Mouse (Mus musculus): ENCODE measurements around the gene Polr2a.
A peak's percentile ranks its signal among the peaks of the same experiment; 100 is the strongest.

The Polr2a gene

DNA sequence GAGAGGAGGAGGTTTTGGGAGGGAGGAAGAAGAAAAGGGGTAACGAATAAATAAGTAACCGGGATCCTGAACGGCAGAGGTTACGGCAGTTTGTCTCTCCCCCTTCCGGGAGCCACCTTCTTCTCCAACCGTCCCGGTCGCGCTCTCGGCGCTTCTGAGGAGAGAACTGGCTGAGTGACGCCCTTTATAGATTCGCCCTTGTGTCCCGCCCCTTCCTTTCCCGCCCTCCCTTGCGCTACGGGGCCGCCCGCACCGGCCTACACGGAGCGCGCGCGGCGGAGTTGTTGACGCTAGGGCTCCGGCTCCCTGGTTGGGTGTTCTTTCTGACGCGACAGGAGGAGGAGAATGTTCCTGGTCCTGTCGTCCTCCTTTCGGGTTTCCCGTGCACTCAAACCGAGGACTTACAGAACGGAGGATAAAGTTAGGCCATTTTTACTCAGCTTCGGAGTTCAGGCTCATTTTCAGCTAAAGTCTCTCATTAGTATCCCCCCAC, at the start of gene Polr2a:
TSS of gene Polr2a (minus strand) at position 160 of the 493 bp plus-strand sequence.
- DNase-seq: peak; percentile 96 to 97

DNA sequence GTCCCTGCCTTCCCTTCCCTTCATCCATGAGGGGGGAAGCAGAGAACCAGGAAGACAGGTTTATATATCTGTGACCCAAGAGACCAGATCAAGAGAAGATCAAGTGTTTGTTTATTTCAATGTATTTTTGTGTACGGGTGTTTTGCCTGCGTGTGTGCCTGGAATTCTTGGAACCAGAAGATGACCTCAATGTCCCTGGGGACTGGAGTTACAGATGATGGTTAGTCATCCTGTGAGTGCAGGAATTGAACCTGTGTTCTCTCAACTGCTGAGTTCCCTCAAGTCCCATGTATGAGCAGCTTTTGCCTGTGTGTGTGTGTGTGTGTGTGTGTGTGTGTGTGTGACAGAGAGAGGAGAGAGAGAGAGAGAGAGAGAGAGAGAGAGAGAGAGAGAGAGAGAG, 49.2 kb upstream of the Polr2a start:
- no peak for DNase-seq

DNA sequence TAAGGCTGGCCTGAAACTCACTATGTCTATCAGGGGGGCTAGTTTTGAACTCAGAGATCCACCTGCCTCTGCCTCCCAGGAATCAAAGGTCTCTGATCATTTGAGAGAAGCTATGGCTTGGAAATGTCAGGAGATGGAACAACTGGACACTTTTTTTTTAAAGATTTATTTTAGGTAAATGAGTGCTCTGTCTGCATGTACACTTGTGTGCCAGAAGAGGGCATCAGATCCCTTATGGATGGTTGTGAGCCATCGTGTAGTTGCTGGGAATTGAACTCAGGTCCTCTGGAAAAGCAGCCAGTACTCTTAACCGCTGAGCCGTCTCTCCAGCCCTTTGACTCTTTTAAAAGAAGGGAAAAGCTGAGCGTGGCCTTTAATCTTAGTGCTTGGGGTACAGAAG, 47.9 kb upstream of the Polr2a start:
- no peak for DNase-seq

DNA sequence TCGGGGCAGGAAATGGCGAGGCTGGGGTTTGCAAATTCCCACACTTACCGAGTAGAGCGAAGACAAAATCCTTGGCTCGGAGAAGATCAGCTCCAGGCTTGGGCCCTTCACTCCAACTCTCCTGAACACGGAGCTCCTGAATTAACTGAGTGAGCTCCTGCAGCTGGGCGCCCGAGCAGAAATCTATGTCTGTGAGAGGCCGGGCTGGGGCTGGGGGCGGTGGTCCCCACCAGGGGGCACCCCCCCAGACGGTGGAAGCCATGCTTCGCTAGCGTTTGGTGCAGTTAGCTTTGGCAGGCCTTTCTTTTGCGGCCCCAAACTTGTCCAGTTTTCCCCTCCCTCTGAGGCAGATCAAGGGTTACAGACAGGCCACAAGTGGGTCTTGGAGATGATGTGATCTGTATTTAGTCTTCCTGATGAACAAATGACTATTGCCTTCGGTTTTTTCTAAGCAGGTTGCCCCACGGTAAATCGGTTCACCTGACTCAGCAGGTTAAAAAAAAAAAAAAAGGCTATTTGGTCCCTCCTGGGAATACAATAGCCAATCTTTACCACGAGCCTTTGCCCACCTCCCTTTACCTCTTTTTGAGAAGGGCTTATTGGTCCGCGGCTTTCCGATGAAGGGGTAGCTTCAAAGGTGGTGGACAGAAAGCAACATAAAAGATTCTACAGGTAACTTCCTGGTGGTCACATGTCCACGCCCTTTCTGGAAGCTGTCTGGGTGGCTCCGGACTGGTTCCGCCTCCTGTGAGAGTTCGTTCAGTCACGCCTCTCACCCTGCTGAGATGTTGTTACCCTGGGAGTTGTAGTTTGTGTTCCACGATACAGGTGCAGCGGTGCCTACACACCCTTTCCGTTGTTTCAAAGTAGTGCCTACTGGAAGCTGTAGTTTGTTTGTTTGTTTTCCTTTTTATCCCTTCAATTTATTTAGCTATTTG, 46.8 kb upstream of the Polr2a start, which contains the start of gene Tmem102:
TSS of gene Tmem102 (minus strand) at position 653 of the 938 bp plus-strand sequence.
- DNase-seq: peak; percentile 85 to 90

DNA sequence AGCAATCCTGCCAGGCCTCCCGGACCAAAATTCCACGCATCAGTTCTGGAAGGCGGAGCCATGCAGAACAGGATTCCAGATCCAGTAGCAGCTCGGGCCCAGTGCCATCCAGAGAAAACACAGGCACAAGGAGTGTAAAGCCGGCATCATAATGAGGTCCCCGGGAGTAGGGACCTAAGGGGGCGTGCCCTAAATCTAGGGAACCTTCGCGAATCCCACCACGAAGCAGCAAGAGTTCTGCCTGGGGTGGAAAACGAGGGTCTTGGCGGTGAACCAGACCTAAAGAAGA, 46.2 kb upstream of the Polr2a start:
- peak; percentile 46 to 55 for DNase-seq

DNA sequence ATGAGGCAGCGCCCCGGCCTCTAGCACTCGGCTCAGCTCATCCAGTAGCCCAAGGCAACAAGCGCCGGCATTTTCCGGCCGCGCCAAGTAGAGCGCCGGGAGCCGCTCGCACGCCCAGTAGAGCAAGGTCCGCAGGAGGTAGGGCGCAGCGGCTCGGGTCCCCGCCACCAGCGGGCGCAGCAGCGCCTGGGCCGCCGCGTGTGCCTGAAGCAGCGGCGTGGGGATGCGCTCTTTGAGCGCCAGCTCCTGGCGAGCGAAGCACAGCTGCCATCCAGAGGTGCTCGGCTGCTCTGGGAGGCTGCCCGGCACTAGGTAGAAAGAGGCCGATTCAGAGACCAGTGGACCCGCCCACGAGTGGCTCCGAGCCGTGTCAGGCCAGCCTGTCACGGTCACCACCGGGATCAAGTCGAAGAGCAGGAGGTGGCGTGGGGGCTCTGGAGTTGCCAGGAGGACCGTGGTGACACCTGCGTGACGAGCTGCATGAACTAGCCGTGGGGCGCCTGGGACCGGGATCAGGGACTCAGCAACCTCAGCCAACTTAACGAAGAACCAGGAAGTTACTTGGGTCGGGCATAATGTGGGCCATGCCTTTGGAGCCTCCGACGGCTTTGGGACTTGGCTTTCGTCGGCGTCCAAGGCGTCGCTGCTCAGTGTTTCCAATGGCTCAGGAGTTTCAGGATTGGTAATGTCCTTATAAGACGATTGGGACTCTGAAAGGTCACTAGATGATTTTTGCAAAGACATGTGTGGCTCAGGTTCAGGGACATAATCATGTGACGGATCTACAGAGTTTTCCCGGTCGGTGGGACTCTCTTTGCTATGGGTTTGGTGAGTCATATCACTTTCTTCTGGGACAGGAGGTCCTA, 45.6 kb upstream of the Polr2a start:
- DNase-seq: peak; percentile 79 to 83

DNA sequence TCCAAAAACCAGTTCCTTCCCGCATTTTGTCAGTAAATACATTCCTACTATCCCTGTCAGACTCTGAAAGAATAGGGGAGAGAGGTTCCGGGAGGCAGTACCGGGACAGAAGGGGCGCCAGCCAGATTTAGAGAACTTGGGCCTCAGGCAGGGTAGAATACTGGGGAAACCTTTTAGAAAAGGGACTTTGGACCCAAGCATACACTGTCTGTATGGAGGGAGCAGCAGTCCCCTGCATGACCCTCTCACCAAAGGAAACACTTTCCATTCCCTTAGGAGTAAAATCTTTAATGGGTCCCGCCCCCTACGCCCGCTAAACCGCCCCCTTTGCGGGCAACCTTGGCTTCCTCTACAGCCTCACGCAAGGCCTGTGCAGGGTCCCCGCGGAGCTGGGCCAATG, 44.9 kb upstream of the Polr2a start:
- no peak for DNase-seq

DNA sequence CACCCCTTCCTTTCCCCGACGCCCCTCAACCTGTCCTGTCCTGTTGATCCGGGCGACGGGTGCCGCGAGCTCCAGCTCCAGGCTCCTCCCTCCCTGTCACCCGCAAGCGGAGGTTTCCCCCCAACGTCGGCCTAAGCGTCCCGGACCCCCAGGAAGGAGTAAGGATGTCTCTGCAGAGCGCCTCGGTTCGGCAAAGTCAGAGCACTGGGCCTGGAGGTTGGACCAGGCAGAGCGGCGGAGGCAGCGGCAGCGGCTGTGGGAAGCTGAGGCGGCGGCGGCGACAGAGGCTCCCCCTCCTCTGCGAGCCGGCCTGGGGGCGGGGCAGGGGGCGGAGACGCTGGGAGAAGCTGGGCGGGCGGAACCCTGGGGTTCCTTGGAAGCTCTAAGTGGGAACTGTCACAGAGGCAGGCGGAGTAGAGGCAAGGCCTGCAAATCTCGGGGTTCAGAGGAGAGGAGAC, 44.2 kb upstream of the Polr2a start:
- DNase-seq: peak; percentile 90 to 93

DNA sequence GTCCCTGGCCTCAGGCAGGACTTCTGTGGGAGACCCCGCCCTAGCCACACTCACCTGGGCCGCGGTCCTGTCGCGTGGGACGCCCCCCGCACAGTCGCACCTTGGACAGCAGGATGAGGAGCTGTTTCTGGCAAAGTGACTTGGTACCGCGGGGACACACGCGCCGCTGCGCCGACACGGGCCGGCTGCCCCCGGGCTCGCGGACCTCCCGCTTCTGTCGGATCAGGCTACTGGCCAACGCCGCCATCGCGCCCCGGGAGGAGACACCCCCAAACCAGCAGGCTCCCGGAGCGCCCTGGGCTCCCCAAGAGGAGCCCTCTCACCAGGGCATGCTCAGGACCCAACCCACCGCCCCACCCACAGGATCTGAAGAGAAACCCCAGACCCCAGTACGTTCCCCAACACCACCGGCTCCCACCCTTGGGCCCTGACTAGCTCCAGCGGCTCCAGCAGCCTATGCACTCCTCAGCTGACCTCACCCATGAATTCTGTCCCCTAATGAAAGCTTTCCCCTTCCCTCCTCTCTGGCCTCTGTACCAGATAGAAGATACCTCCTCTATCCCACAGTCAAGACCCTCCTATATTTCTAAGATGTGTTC, 43.0 kb upstream of the Polr2a start, which contains the start of gene Fgf11:
TSS of gene Fgf11 (minus strand) at position 479 of the 599 bp plus-strand sequence.
- DNase-seq: no peak

DNA sequence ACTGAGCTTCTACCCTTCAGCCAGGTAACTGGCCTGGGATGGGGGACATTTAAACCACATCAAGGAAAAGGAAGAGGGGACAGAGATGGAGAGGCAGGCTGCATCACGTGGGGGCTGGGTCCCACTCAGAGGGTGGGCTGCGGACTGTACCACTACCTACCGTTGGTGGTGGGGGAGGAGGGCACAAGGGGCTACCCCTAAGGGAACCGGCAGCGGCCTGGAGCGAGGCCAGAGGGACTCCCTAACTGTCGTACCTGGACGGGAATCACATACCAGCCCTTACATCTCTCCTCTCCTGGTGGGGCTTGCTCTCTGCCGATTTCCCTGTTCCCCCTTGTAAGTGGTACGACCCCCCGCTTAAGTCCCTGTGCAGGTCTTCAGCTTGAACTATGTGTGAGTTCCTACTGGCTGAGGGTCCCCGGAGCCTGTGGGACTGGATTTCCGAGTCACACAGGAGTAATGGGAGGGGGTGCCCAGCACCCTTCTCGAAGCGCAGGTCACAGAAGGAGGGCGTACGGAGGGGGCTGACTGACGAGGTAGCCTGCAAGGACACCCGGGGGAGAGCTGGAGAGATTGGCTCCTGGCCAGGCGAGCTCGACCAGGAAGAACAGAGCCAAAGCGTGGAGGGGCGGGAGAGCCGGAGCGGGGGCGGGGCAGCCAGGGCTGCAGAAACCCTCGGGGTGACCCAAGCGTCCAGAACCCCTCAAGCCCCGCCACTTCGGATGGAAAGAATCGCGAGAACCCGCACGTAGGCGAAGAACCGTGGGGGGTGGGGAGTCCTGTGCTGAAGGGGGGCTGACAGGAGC, 42.2 kb upstream of the Polr2a start:
- DNase-seq: peak in 1 of 2 experiments; percentile 64

DNA sequence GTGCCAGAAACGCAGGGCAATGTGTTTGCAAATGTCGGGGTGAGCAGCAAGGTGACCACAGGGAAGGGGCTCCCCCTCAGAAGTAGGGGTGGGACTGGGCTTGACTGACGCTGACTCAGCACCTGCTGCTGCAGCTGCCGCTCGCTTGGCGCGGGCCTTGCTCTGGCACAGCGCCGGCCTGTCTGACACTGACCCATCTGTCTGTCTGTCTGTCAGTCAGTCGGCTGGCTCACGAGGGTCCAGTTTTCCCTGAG, 41.6 kb upstream of the Polr2a start:
- DNase-seq: no peak

DNA sequence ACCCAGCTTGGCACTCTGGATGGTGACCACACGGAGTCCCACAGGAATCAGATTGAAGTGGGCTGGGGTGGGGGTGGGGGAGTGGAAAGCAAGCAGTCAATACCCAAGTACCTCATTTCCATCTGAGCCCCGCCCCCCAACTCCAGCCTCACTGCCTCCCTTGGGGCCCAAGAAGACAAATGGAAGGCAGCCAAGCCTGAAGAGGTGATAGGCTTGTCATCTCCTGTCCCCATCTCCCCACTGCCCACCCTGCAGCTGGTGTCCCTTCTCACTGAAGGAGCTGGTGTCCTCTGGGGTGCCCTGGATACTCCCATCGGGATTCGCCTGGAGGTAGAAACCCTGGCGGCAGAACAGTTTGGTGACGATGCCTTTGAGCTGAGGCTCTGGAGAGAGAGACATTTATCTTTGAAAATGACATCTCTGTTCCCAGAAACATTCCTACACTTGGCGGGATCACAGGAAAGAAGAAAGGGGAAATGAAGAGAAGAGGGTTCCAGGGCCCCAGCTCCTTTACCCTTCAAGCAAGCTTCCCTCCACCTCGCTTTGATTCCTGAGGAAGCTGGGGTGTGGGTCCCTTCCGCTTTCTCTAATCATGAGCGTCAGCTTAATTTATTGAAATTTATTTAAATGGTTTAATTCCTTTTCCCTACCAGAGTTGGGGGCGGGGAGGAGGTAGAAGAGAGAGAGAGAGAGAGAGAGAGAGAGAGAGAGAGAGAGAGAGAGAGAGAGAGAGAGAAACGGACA, 41.1 kb upstream of the Polr2a start:
- no peak for DNase-seq

DNA sequence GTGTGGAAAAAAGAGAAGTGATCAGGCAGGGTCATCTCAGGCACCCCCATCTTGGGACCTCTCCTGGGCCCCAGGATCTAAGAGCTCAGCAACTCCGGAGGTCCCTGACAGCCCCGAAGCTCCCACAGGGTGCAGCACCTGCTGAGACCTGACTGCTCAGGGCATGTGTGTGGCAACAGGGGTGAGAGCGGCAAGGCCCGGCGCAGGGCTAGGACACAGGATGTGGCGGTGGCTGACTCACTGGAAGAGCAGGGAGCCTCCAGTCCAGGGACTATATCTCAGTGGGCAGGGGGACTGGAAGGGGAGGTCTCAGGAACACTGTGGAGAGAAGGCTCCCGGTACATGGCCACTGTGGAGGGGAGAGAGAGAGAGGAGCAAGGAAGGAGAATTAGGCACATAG, 39.5 kb upstream of the Polr2a start:
- DNase-seq: no peak

DNA sequence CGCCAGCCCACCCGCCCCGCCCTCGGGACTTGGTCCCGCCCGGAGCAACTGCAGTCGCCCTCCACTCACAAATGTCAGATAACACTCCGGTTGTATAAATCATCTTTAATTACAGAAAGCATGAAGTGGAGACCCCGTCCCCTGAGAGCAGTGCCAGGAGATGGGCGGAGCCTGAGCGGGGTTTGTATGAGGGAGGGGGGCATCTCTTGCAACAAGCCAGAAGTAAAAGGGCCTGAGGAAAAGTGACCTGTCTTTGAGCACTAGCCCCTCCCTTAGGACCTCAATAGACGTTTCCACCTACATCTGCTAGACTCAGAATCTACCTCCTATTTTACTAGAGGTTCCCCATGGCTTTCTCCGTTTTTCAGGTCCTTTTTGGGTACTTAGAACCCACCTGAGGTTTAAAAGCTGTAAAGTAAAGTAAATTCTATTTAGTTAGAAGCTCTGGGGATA, 37.6 kb upstream of the Polr2a start:
- no peak for DNase-seq

DNA sequence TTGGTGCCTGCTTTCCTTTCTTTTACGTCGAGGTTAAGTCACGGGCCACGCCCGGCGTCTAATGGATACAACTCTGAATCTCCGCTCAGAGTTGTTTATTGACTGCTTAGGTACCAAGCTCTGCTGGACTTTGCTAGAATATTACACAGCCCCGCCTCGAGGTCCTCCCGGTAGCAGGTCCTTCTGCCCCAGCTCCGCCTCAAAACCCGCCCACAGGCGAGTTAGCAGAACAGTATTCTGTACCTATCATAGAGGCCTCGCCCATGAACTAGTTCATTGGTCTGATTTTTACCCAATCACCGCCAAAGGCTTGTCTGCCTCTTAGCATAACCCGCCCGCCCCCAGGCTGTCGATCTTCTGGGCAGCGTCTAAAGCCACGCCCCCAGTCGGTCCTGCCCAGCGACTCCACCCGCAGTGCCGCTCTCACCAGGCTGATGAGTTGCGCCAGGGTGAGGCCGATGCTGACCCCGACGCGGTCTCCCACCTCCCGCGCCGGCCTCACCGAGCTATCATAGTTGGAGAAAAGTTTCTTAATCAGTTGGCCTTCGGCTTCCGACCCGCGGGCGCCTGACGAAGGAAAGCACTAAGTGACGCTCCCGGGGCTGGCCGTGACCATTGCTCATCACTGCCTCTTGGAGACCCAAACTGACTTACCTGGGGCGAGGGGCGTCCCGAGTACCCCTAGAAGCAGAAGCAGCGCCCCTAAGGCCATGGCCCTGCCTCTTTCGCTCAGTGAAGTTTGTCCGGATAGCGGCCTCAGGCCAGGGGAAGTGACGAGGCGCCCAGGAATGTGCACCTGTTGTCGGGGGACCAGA, 36.9 kb upstream of the Polr2a start, which contains the start of gene Chrnb1:
TSS of gene Chrnb1 (minus strand) at position 776 of the 815 bp plus-strand sequence.
- DNase-seq: peak; percentile 98 to 99

DNA sequence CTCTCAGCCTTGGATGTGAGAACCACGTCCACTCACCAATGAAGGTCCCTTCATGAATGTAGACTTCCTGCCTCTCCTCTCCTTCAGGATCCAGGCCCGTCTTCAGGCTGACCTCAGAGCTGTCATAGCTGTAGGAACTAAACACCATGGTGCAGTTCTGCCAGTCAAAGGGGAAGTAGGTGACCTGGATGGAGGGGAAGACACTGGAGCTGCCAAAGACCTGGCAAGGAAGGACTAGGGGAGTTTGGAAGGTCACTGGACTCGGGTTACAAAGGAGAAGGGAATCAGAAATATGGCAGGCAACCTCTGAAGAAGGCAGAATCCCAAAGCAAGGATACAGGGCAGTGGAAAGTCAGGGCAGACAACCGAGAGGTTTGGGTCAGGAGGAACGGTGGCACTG, 35.0 kb upstream of the Polr2a start:
- DNase-seq: no peak

DNA sequence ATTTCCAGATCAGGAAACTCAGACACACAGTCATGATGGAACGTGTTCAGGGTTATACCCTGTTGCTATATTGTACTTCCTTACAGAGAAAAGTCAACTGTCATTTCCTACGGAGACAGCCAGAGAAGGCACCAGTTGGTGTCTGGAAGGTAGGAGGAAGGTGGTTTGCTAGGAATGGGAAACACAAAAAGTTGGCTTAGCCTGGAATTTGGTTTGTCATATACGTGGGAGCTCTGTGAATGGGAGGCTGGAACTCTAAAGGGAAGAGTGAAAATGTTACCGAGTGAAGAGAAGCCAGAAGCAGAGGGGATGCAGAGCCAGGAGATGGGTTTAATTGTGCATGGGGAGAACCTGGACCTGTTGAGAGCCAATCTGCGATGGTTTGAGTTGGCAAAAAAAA, 33.0 kb upstream of the Polr2a start:
- DNase-seq: no peak

DNA sequence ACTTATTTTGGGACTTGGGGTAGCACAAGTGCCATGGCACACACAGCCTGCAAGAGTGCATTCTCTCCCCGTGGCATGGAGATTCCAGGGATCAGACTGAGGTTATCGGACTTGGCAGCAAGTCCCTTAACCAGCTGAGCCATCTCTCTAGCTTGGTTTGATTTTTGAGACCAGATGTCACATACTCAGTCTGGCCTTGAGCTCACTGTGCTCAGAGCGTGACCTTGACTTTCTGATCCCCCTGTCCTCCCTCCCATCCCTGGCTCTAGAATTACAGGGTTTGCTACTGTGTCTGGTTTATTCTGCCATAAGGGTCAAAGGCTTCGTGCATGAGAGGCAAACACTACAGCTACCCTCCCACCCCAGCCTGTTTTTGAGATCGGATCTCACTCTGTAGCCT, 31.0 kb upstream of the Polr2a start:
- no peak for DNase-seq

DNA sequence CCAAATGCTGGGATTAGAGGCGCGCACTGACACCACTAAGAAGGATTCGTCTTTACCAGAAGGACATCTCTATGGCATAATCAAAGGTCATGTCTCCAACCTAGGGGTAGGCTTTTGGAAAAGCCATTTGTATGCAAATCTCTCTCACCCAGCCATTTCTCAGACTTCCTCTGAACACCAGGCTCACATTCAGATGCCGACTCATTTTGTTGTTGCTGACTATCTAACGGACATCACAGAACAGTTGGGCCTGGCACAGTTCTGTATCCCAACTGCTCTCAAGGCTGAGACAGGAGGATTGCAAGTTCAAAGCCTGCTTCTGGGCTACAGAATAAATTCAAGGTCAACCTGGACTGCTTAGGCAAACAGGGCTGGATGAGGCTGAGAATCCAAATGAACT, 28.9 kb upstream of the Polr2a start:
- DNase-seq: no peak

DNA sequence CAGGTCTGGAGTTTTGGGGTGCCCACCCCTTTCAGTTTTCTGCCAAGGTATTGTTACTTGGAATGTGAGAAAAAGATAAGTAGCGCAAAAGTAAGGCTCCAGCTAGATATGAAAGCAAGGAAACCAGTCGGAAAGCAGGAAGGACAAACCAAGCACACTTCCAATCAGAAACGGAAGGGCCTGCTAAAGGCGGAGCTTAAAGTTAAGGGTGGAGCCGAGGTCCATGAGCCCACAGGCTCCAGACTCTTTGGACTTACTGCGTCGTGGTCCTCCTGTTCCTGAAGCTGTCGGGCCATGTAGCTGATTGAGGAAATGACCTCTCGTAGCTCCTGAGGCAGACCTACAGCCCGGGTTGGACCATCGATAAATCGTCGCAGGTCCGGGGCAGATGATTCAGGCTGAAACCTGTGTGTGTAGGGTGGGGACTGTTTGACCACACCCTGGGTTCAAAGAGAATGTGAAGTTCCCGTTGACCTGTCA, 26.4 kb upstream of the Polr2a start:
- DNase-seq: peak; percentile 76 to 82
